Comparison of ENCODE assay signal across 26 mouse cellular contexts in the genomic region with DNA sequence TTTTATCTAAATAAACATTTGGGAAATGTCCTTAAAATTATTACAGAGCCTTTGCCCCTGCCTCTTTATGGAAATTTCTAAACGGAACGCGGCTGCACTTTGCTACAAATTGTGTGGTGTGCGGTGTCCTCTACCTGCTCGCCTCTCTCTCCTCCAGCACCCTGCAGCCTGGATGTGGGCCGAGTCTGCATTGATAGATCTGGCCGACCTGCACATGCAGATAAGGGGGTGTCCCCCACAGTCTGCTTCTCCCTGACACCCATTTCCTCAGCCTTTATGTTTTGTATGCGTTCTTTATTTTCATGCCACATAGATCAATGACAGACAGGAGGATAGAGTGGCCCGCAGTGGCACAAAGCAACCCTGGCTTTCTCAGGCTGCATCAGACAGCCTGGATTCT. TPM values are rescaled to one million over a fixed set of nuclear protein-coding genes. Genes with fewer than 3 reads are reported as not detected.
DNase-seq lines count a peak whose midpoint lies in the region; ATAC-seq lines count a peak whose summit lies in the region.
"Had no signal": no experiment of that assay in that cellular context is flagged by ENCODE, and none has a peak within 500 bp of the region (broad histone marks: within the 10 kb centered on the region; RNA-seq: fewer than 3 reads in every experiment).

No protein-coding gene starts in this region.

- DNase-seq in hindbrain, embryonic 14.5 days (ENCODE audit: low spot score) = no peak
- no peak for DNase-seq in hindbrain, embryonic 11.5 days (ENCODE audit: low spot score)
- peak; percentile 21 for DNase-seq in CD4-positive, CD25-positive, alpha-beta regulatory T cell, adult 2 months (ENCODE audit: low read depth, low spot score)
- DNase-seq in adrenal gland, postnatal 36 days = no peak
- DNase-seq in forebrain, embryonic 10.5 days (ENCODE audit: extremely low spot score, low spot score) = no peak
- no peak for DNase-seq in cerebellum, adult 11 months
- DNase-seq: adrenal gland, adult 8-10 months; adrenal gland, postnatal 25 days; cerebellum, adult 2 months; cerebellum, adult 9-11 months; cerebellum, postnatal 25 days; gastrocnemius, postnatal 10 days; gastrocnemius, postnatal 36 days; heart, postnatal 10 days; heart, postnatal 36 days; kidney, adult 11 months; kidney, adult 8-10 months had no signal

- H3K4me2 ChIP-seq in hindbrain, embryonic 14.5 days (replicated peaks) = no peak overlapping the region
- no peak overlapping the region for H3K4me2 ChIP-seq in hindbrain, embryonic 11.5 days (replicated peaks; ENCODE audit: low read depth, low read length)
- H3K4me2 ChIP-seq: embryonic facial prominence, embryonic 12.5 days; embryonic facial prominence, embryonic 15.5 days; forebrain, embryonic 13.5 days; heart, embryonic 12.5 days; heart, embryonic 15.5 days; hindbrain, embryonic 15.5 days had no signal

- ATAC-seq in hindbrain, embryonic 14.5 days (ENCODE audit: low FRiP score) = no peak
- no peak for ATAC-seq in hindbrain, embryonic 11.5 days (ENCODE audit: low FRiP score)
- ATAC-seq in activated CD4-positive, CD25-positive, alpha-beta regulatory T cell, adult 4 months = peak; percentile 75
- ATAC-seq: forebrain, embryonic 13.5 days; forebrain, embryonic 16.5 days had no signal

- WGBS in hindbrain, embryonic 14.5 days = 70% methylated on average over 9 of the region's 9 CpGs
- WGBS in hindbrain, embryonic 11.5 days = 87% methylated on average over 9 of the region's 9 CpGs
- WGBS in forebrain, embryonic 10.5 days = 89% methylated on average over 9 of the region's 9 CpGs

- H3K4me1 ChIP-seq in hindbrain, embryonic 14.5 days (replicated peaks; ENCODE audit: control insufficient read depth, insufficient read depth, low read length) = no peaks in the 10 kb centered on the region
- H3K4me1 ChIP-seq in hindbrain, embryonic 11.5 days (replicated peaks; ENCODE audit: control insufficient read depth, insufficient read depth, low read length) = no peaks in the 10 kb centered on the region
- peaks cover 9% of the 10 kb centered on the region; the same call in 1 of the 2 replicates for H3K4me1 ChIP-seq in forebrain, embryonic 10.5 days
- H3K4me1 ChIP-seq: embryonic facial prominence, embryonic 12.5 days; embryonic facial prominence, embryonic 15.5 days; forebrain, embryonic 13.5 days; heart, embryonic 15.5 days; hindbrain, embryonic 15.5 days had no signal

- no peak overlapping the region for H3K9ac ChIP-seq in hindbrain, embryonic 14.5 days
- no peak overlapping the region for H3K9ac ChIP-seq in hindbrain, embryonic 11.5 days (ENCODE audit: low read depth, low read length)
- H3K9ac ChIP-seq: embryonic facial prominence, embryonic 12.5 days; embryonic facial prominence, embryonic 15.5 days; forebrain, embryonic 13.5 days; heart, embryonic 12.5 days; heart, embryonic 15.5 days; hindbrain, embryonic 15.5 days had no signal

- H3K27ac ChIP-seq in hindbrain, embryonic 14.5 days = 0 out of 2 replicates have a peak overlapping the region, but pooled peaks have one; percentile 32
- H3K27ac ChIP-seq in hindbrain, embryonic 11.5 days (ENCODE audit: low read depth, low read length) = no peak overlapping the region; the same call in 1 of the 2 replicates
- H3K27ac ChIP-seq in forebrain, embryonic 10.5 days = no peak overlapping the region
- H3K27ac ChIP-seq: embryonic facial prominence, embryonic 12.5 days; embryonic facial prominence, embryonic 15.5 days; forebrain, embryonic 13.5 days; heart, embryonic 15.5 days; hindbrain, embryonic 10.5 days; hindbrain, embryonic 15.5 days had no signal

- H3K9me3 ChIP-seq in hindbrain, embryonic 14.5 days (ENCODE audit: control insufficient read depth, low read length) = no peaks in the 10 kb centered on the region
- H3K9me3 ChIP-seq in hindbrain, embryonic 11.5 days (ENCODE audit: control insufficient read depth, low read length) = no peaks in the 10 kb centered on the region
- no peaks in the 10 kb centered on the region for H3K9me3 ChIP-seq in forebrain, embryonic 10.5 days
- H3K9me3 ChIP-seq: embryonic facial prominence, embryonic 12.5 days; embryonic facial prominence, embryonic 15.5 days; forebrain, embryonic 13.5 days; heart, embryonic 12.5 days; heart, embryonic 15.5 days; hindbrain, embryonic 10.5 days; hindbrain, embryonic 15.5 days had no signal

- H3K4me3 ChIP-seq in hindbrain, embryonic 14.5 days (replicated peaks; ENCODE audit: low read length) = no peak overlapping the region
- H3K4me3 ChIP-seq in hindbrain, embryonic 11.5 days (ENCODE audit: low read depth, low read length) = no peak overlapping the region
- no peak overlapping the region for H3K4me3 ChIP-seq in forebrain, embryonic 10.5 days
- H3K4me3 ChIP-seq: embryonic facial prominence, embryonic 12.5 days; embryonic facial prominence, embryonic 15.5 days; forebrain, embryonic 13.5 days; heart, embryonic 12.5 days; heart, embryonic 15.5 days; hindbrain, embryonic 10.5 days; hindbrain, embryonic 15.5 days had no signal

- no peaks in the 10 kb centered on the region for H3K27me3 ChIP-seq in hindbrain, embryonic 14.5 days (ENCODE audit: control insufficient read depth, insufficient read depth, low read length)
- no peaks in the 10 kb centered on the region for H3K27me3 ChIP-seq in hindbrain, embryonic 11.5 days (ENCODE audit: control insufficient read depth, insufficient read depth, low read length)
- no peaks in the 10 kb centered on the region for H3K27me3 ChIP-seq in forebrain, embryonic 10.5 days (ENCODE audit: poor library complexity, severe bottlenecking)
- H3K27me3 ChIP-seq: embryonic facial prominence, embryonic 12.5 days; embryonic facial prominence, embryonic 15.5 days; forebrain, embryonic 13.5 days; heart, embryonic 12.5 days; heart, embryonic 15.5 days; hindbrain, embryonic 15.5 days had no signal

- no peaks in the 10 kb centered on the region for H3K36me3 ChIP-seq in hindbrain, embryonic 14.5 days (replicated peaks; ENCODE audit: control insufficient read depth, insufficient read depth)
- no peaks in the 10 kb centered on the region for H3K36me3 ChIP-seq in hindbrain, embryonic 11.5 days (ENCODE audit: control insufficient read depth, insufficient read depth, low read length)
- no peaks in the 10 kb centered on the region for H3K36me3 ChIP-seq in forebrain, embryonic 10.5 days (replicated peaks)
- H3K36me3 ChIP-seq: embryonic facial prominence, embryonic 12.5 days; embryonic facial prominence, embryonic 15.5 days; heart, embryonic 12.5 days; heart, embryonic 15.5 days; hindbrain, embryonic 10.5 days; hindbrain, embryonic 15.5 days had no signal

RNA-seq across cellular contexts. Expression of a gene that starts 49.3 kb away (rescaled TPM):
- 397 and 433 TPM in 2 replicates for polyA plus RNA-seq in hindbrain, embryonic 14.5 days (2014; fragmentation: Nextera tagmentation; extraction: Ambion mirVana)
- 311 and 321 TPM in 2 replicates for polyA plus RNA-seq in hindbrain, embryonic 11.5 days (2014; fragmentation: Nextera tagmentation; extraction: Ambion mirVana)
- polyA plus RNA-seq in activated CD4-positive, CD25-positive, alpha-beta regulatory T cell, adult 4 months (2017; shearing (Covaris generic)) = 100 to 1,000 TPM; 157 to 168 TPM
- total RNA-seq in adrenal gland, postnatal 36 days (2021) = 100 to 1,000 TPM; 240 to 275 TPM
- polyA plus RNA-seq in forebrain, embryonic 10.5 days (2016; fragmentation: Nextera tagmentation; extraction: Ambion mirVana) = 383 and 405 TPM in 2 replicates

RNA-seq across cellular contexts. Expression of a gene that starts 49.3 kb away (rescaled TPM):
- 80.6 and 80.9 TPM in 2 replicates for polyA plus RNA-seq in hindbrain, embryonic 14.5 days (2014; fragmentation: Nextera tagmentation; extraction: Ambion mirVana)
- 121 and 125 TPM in 2 replicates for polyA plus RNA-seq in hindbrain, embryonic 11.5 days (2014; fragmentation: Nextera tagmentation; extraction: Ambion mirVana)
- 100 to 1,000 TPM; 138 to 148 TPM for polyA plus RNA-seq in activated CD4-positive, CD25-positive, alpha-beta regulatory T cell, adult 4 months (2017; shearing (Covaris generic))
- total RNA-seq in adrenal gland, postnatal 36 days (2021) = 10 to 100 TPM; 62.3 to 68.9 TPM
- polyA plus RNA-seq in forebrain, embryonic 10.5 days (2016; fragmentation: Nextera tagmentation; extraction: Ambion mirVana) = 143 and 145 TPM in 2 replicates
